Mouse (Mus musculus) left cerebral cortex, postnatal 25 days (tissue): ENCODE data around the gene Krtap4-8. TPM values are rescaled to one million over a fixed set of nuclear protein-coding genes. Genes with fewer than 3 reads are reported as not detected.
"Not testable (repeated sequence)": the region's sequence is repeated elsewhere in the genome, so short reads cannot be mapped to it uniquely, and the experiment has no call there.

Experiments
- DNase-seq, 2 experiments: peaks; one replicate each; pipeline ENCODE4 v3.0.0; 2022; ENCODE audit warnings: low spot score in 2 of 2, mixed read lengths in 1 of 2
- intact Hi-C: fragments of 180-260 bp; cut with DNase I; formaldehyde crosslinking; loops from one replicate; pipeline ENCODE4 v1.15.1; 2025
- total RNA-seq, 2 experiments: library from RNA; stranded (reverse); gene quantifications; 2 replicates each; pipeline ENCODE4 v1.2.3; 2021

The Krtap4-8 gene
- not detected for total RNA-seq

- intact Hi-C loops, result no loop called here
- DNase-seq, result no peak
Measured at GRCm38 (mm10) chr11:99780604-99781003, at the start of gene Krtap4-8. Gene Krtap4-8, minus strand, starts transcription at chr11:99780704.

GRCm38 (mm10) chr11:99815566-99815965, 35.1 kb upstream of the Krtap4-8 start, which contains the start of gene Gm11564:
Gene Gm11564, minus strand, starts transcription at chr11:99815666.
- intact Hi-C loops, DNase-seq: not testable (repeated sequence)

GRCm38 (mm10) chr11:99809792-99810191, 29.3 kb upstream of the Krtap4-8 start, which contains the start of gene Krtap4-13:
Gene Krtap4-13, minus strand, starts transcription at chr11:99809892.
- DNase-seq, intact Hi-C loops: not testable (repeated sequence)

- intact Hi-C loops, DNase-seq: not testable (repeated sequence)
Measured at GRCm38 (mm10) chr11:99804346-99804745, 23.8 kb upstream of the Krtap4-8 start, which contains the start of gene Gm11554. Gene Gm11554, minus strand, starts transcription at chr11:99804446.

- DNase-seq, intact Hi-C loops: not testable (repeated sequence)
Measured at GRCm38 (mm10) chr11:99798832-99799231, 18.3 kb upstream of the Krtap4-8 start, which contains the start of gene Gm11569. Gene Gm11569, minus strand, starts transcription at chr11:99798932.

GRCm38 (mm10) chr11:99793367-99793766, 12.9 kb upstream of the Krtap4-8 start, which contains the start of gene Gm11596:
Gene Gm11596, minus strand, starts transcription at chr11:99793467.
- intact Hi-C loops, result no loop called here
- DNase-seq, result no peak

GRCm38 (mm10) chr11:99784900-99785299, 4.4 kb upstream of the Krtap4-8 start, which contains the start of gene Krtap4-9:
Gene Krtap4-9, plus strand, starts transcription at chr11:99785200.
- intact Hi-C loops, DNase-seq: not testable (repeated sequence)

GRCm38 (mm10) chr11:99778401-99778800, 2.1 kb downstream of the Krtap4-8 start:
- intact Hi-C loops, result no loop called here

GRCm38 (mm10) chr11:99772813-99773212, 7.7 kb downstream of the Krtap4-8 start, which contains the start of gene Gm11595:
Gene Gm11595, minus strand, starts transcription at chr11:99772913.
- DNase-seq, intact Hi-C loops: not testable (repeated sequence)

More at GRCm38 (mm10) chr11:99778401-99778800, 2.1 kb downstream of the Krtap4-8 start:
- DNase-seq, result no peak

GRCm38 (mm10) chr11:99768410-99768809, 12.1 kb downstream of the Krtap4-8 start:
- no peak for DNase-seq
- intact Hi-C loops, result no loop called here

- DNase-seq, result no peak
- intact Hi-C loops, result no loop called here
Measured at GRCm38 (mm10) chr11:99758877-99759276, 21.6 kb downstream of the Krtap4-8 start.

GRCm38 (mm10) chr11:99743985-99744384, 36.5 kb downstream of the Krtap4-8 start:
- intact Hi-C loops, result no loop called here
- no peak for DNase-seq

GRCm38 (mm10) chr11:99734190-99734589, 46.3 kb downstream of the Krtap4-8 start, which contains the start of gene Gm14180:
Gene Gm14180, minus strand, starts transcription at chr11:99734290.
- intact Hi-C loops, result no loop called here
- no peak for DNase-seq

Other genes with a start within 250 kb of the Krtap4-8 start
- not detected for gene Krt40, start 237.5 kb downstream of the Krtap4-8 start, total RNA-seq
- gene Krtap3-3, start 229.8 kb downstream of the Krtap4-8 start, total RNA-seq, result not detected
- gene Krtap3-2, start 223.9 kb downstream of the Krtap4-8 start, total RNA-seq, result not detected
- gene Gm11939, start 221.2 kb downstream of the Krtap4-8 start, total RNA-seq, result not detected
- not detected for gene Krtap3-1, start 214.1 kb downstream of the Krtap4-8 start, total RNA-seq
- gene Krtap1-5, start 199.7 kb downstream of the Krtap4-8 start, total RNA-seq, result not detected
- gene Krtap1-4, start 197.1 kb downstream of the Krtap4-8 start, total RNA-seq, result not detected
- gene Krtap1-3, start 189.4 kb downstream of the Krtap4-8 start, total RNA-seq, result not detected
- not detected for gene Krtap9-3, start 182.6 kb downstream of the Krtap4-8 start, total RNA-seq
- gene Gm11938, start 177.4 kb downstream of the Krtap4-8 start, total RNA-seq, result not detected
- not detected for gene Gm11937, start 170.5 kb downstream of the Krtap4-8 start, total RNA-seq
- not detected for gene Krtap2-4, start 165.9 kb downstream of the Krtap4-8 start, total RNA-seq
- gene Gm11562, start 160.3 kb downstream of the Krtap4-8 start, total RNA-seq, result not detected
- gene Krtap4-1, start 152.5 kb downstream of the Krtap4-8 start, total RNA-seq, result not detected
- not detected for gene Krtap4-2, start 145.6 kb downstream of the Krtap4-8 start, total RNA-seq
- not detected for gene Krtap4-7, start 136.6 kb downstream of the Krtap4-8 start, total RNA-seq
- not detected for gene Gm11555, start 130.5 kb downstream of the Krtap4-8 start, total RNA-seq
- gene Gm11563, start 121.7 kb downstream of the Krtap4-8 start, total RNA-seq, result not detected
- gene Krtap4-6, start 114.7 kb downstream of the Krtap4-8 start, total RNA-seq, result not detected
- gene Gm14190, start 90.0 kb downstream of the Krtap4-8 start, total RNA-seq, result not detected
- not detected for gene Gm14180, start 46.4 kb downstream of the Krtap4-8 start, total RNA-seq
- not detected for gene Gm11595, start 7.8 kb downstream of the Krtap4-8 start, total RNA-seq
- gene Krtap4-9, start 4.5 kb upstream of the Krtap4-8 start, total RNA-seq, result not detected
- gene Gm11596, start 12.8 kb upstream of the Krtap4-8 start, total RNA-seq, result not detected
- not detected for gene Gm11569, start 18.2 kb upstream of the Krtap4-8 start, total RNA-seq
- gene Gm11554, start 23.7 kb upstream of the Krtap4-8 start, total RNA-seq, result not detected
- gene Krtap4-13, start 29.2 kb upstream of the Krtap4-8 start, total RNA-seq, result not detected
- gene Gm11564, start 35.0 kb upstream of the Krtap4-8 start, total RNA-seq, result not detected
- gene 2300003K06Rik, start 57.4 kb upstream of the Krtap4-8 start, total RNA-seq, result not detected
- not detected for gene Krtap4-16, start 70.9 kb upstream of the Krtap4-8 start, total RNA-seq
- not detected for gene Gm11568, start 77.2 kb upstream of the Krtap4-8 start, total RNA-seq
- not detected for gene Gm11559, start 83.8 kb upstream of the Krtap4-8 start, total RNA-seq
- gene Krtap9-1, start 92.7 kb upstream of the Krtap4-8 start, total RNA-seq, result not detected
- gene Gm11567, start 98.5 kb upstream of the Krtap4-8 start, total RNA-seq, result not detected
- gene Krtap31-1, start 127.2 kb upstream of the Krtap4-8 start, total RNA-seq, result not detected
- not detected for gene Gm11565, start 134.0 kb upstream of the Krtap4-8 start, total RNA-seq
- not detected for gene Krtap31-2, start 155.6 kb upstream of the Krtap4-8 start, total RNA-seq
- gene Krtap9-5, start 167.8 kb upstream of the Krtap4-8 start, total RNA-seq, result not detected
- gene Krtap29-1, start 198.3 kb upstream of the Krtap4-8 start, total RNA-seq, result not detected
- gene Krtap16-1, start 205.9 kb upstream of the Krtap4-8 start, total RNA-seq, result not detected
- not detected for gene Krtap17-1, start 213.3 kb upstream of the Krtap4-8 start, total RNA-seq
- gene Krt33a, start 235.5 kb upstream of the Krtap4-8 start, total RNA-seq, result not detected
- not detected for gene Krt33b, start 249.2 kb upstream of the Krtap4-8 start, total RNA-seq